Mouse (Mus musculus): ENCODE data around the gene Cdkn1c.

The Cdkn1c gene

GRCm38 (mm10) chr7:143460874-143461273, at the start of gene Cdkn1c:
TSS of gene Cdkn1c (minus strand) at chr7:143461050.
- DNase-seq (ENCODE audit: low spot score): peak; percentile 78

- DNase-seq (ENCODE audit: low spot score): no peak
Measured at GRCm38 (mm10) chr7:143509566-143509965, 48.7 kb upstream of the Cdkn1c start.

- DNase-seq (ENCODE audit: low spot score): peak; percentile 53
Measured at GRCm38 (mm10) chr7:143506675-143507074, 45.8 kb upstream of the Cdkn1c start.

GRCm38 (mm10) chr7:143506271-143506670, 45.4 kb upstream of the Cdkn1c start:
- no peak for DNase-seq (ENCODE audit: low spot score)

- peak; percentile 80 for DNase-seq (ENCODE audit: low spot score)
Measured at GRCm38 (mm10) chr7:143505823-143506222, 45.0 kb upstream of the Cdkn1c start.

GRCm38 (mm10) chr7:143505411-143505810, 44.6 kb upstream of the Cdkn1c start:
- DNase-seq (ENCODE audit: low spot score): no peak

- DNase-seq (ENCODE audit: low spot score): no peak
Measured at GRCm38 (mm10) chr7:143503926-143504325, 43.1 kb upstream of the Cdkn1c start.

GRCm38 (mm10) chr7:143502418-143503200, 41.8 kb upstream of the Cdkn1c start, which contains the start of gene Phlda2:
TSS of gene Phlda2 (minus strand) at chr7:143503150.
- peak; percentile 44 for DNase-seq (ENCODE audit: low spot score)

- peak; percentile 49 for DNase-seq (ENCODE audit: low spot score)
Measured at GRCm38 (mm10) chr7:143501643-143502417, 41.0 kb upstream of the Cdkn1c start.

- DNase-seq (ENCODE audit: low spot score): no peak
Measured at GRCm38 (mm10) chr7:143500912-143501311, 40.1 kb upstream of the Cdkn1c start.

- DNase-seq (ENCODE audit: low spot score): no peak
Measured at GRCm38 (mm10) chr7:143498584-143498983, 37.7 kb upstream of the Cdkn1c start.

- no peak for DNase-seq (ENCODE audit: low spot score)
Measured at GRCm38 (mm10) chr7:143495104-143495961, 34.5 kb upstream of the Cdkn1c start.

- DNase-seq (ENCODE audit: low spot score): no peak
Measured at GRCm38 (mm10) chr7:143493616-143494126, 32.8 kb upstream of the Cdkn1c start.

GRCm38 (mm10) chr7:143489735-143490134, 28.9 kb upstream of the Cdkn1c start:
- DNase-seq (ENCODE audit: low spot score): no peak

GRCm38 (mm10) chr7:143482541-143482940, 21.7 kb upstream of the Cdkn1c start:
- DNase-seq (ENCODE audit: low spot score): no peak

GRCm38 (mm10) chr7:143481806-143482387, 21.0 kb upstream of the Cdkn1c start:
- DNase-seq (ENCODE audit: low spot score): no peak

- peak; percentile 77 for DNase-seq (ENCODE audit: low spot score)
Measured at GRCm38 (mm10) chr7:143480498-143480897, 19.6 kb upstream of the Cdkn1c start.

- no peak for DNase-seq (ENCODE audit: low spot score)
Measured at GRCm38 (mm10) chr7:143477800-143478199, 16.9 kb upstream of the Cdkn1c start.

GRCm38 (mm10) chr7:143476702-143477335, 16.0 kb upstream of the Cdkn1c start:
- no peak for DNase-seq (ENCODE audit: low spot score)

GRCm38 (mm10) chr7:143475876-143476275, 15.0 kb upstream of the Cdkn1c start:
- no peak for DNase-seq (ENCODE audit: low spot score)

- no peak for DNase-seq (ENCODE audit: low spot score)
Measured at GRCm38 (mm10) chr7:143474811-143475210, 14.0 kb upstream of the Cdkn1c start.
